Mouse (Mus musculus): ENCODE results near the gene Nit2. TPM values are rescaled to one million over a fixed set of nuclear protein-coding genes. Genes with fewer than 3 reads are reported as not detected.

Nit2 gene
- polyA plus RNA-seq (2014; fragmentation: Illumina TruSeq; extraction: RNeasy Lipid Tissue Mini Kit (QIAGEN cat#74804); ENCODE audit: low read depth, low replicate concordance): 13.6 TPM

DNA sequence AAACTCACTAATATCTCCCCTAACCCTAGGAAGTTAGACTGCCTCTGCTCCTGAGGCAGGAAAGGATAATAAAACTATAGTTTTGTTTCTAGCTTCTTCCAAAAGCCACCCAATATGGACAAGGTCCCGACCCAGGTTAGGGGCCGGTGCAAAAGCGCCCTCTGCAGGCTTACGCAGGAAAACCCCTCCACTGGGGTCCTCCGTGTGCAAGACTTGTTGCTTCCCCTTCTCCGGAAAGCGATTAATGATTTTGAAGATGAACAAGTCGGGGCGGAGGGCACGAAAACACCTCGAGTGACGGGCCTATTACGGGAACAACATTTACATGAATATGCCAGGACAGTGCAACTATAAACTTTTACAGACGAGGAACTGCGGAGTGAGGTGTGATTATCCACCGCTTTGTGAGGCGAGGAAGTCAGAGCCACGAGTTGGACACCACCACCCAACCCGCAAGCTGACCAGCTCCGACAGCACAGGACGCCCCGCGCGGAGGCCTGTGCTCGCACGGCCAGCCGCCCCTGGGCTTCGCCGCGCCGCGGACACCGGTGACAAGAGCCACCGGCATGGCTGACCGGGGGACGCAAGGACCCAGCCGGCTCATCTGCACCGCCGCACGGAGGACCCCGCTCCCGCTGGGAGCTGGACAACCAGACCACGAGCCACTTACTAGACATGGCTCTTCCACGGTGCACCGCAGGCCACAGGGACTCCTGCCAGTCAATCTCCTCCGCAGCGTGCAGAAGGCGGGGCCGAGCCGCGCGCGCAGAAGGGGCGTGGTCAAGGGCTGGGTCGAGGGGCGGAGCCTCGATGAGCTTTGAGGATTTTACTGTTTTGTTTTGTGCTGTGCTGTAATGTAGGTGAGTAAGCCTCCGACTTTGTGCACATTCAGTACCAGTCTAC, at the start of gene Nit2:
Nit2 (minus strand) TSS at position 731 of the 903 bp plus-strand sequence.

DNA sequence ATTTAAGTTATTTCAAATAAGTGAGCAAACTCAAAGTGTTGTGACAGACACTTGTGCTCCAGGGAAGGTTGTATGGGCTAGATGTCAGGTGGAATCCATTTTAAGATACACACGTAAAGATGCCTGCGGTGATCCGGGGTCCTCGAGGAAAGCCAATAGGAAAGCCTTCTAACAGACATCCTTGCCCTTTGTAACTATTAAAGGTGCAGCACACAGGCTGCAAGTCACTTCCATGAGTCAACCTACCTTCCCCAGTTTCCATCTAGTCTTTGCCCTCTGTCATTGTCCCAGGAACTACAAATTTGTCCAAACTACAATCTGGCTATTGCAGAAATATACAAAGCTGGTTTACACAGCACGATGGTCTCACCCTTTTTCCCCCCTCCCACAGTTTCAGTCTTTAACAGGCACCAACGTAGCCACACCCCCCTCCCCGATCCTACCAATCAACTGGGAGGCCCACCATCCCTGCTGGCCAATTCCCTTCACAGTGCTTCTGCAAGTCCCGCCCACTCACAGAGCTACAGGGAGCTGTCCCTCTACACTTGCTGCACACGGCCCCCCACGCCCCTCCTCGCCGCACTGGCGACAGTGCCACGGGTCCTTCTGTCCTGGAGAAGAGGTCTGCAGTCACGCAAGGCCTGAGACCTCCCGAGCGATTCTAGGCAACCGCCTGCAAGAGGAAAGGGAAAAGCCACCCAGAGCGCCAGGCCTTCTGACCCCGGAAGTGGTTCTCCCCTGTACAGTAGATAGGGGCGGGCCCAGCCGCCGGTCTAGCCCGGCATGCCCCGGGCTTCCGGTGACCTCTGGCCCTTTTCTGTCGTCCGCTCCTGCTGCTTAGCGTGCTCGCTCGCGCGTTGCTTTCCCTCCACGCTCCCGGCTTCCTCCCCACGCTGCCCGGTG, 46.0 kb downstream of the Nit2 start, which contains the start of gene Tomm70a:
Tomm70a (plus strand) TSS at position 791 of the 903 bp plus-strand sequence.

Other genes with a start within 250 kb of the Nit2 start
- not detected for gene Lnp1, start 239.3 kb downstream of the Nit2 start, polyA plus RNA-seq (2014; fragmentation: Illumina TruSeq; extraction: RNeasy Lipid Tissue Mini Kit (QIAGEN cat#74804); ENCODE audit: low read depth, low replicate concordance)
- 4.8 TPM for gene Tmem45a2, start 96.0 kb downstream of the Nit2 start, polyA plus RNA-seq (2014; fragmentation: Illumina TruSeq; extraction: RNeasy Lipid Tissue Mini Kit (QIAGEN cat#74804); ENCODE audit: low read depth, low replicate concordance)
- 143 TPM for gene Tomm70a, start 45.6 kb downstream of the Nit2 start, polyA plus RNA-seq (2014; fragmentation: Illumina TruSeq; extraction: RNeasy Lipid Tissue Mini Kit (QIAGEN cat#74804); ENCODE audit: low read depth, low replicate concordance)
- 63.5 TPM for gene Tbc1d23, start 64.2 kb upstream of the Nit2 start, polyA plus RNA-seq (2014; fragmentation: Illumina TruSeq; extraction: RNeasy Lipid Tissue Mini Kit (QIAGEN cat#74804); ENCODE audit: low read depth, low replicate concordance)
- gene Tmem30c, start 125.5 kb upstream of the Nit2 start, polyA plus RNA-seq (2014; fragmentation: Illumina TruSeq; extraction: RNeasy Lipid Tissue Mini Kit (QIAGEN cat#74804); ENCODE audit: low read depth, low replicate concordance): 123 TPM
- gene Filip1l, start 185.8 kb upstream of the Nit2 start, polyA plus RNA-seq (2014; fragmentation: Illumina TruSeq; extraction: RNeasy Lipid Tissue Mini Kit (QIAGEN cat#74804); ENCODE audit: low read depth, low replicate concordance): 7.8 TPM

Data from testis, adult 10 weeks (tissue).